Mouse (Mus musculus) liver, postnatal 0 days (tissue): Measurements from ENCODE around the gene Ubr4. TPM values are rescaled to one million over a fixed set of nuclear protein-coding genes. Genes with fewer than 3 reads are reported as not detected.

ENCODE experiments used
- ATAC-seq: fragments of 200-750 bp; cut with Nextera tagmentation; 2 replicates; pipeline ENCODE4 v1.8.0; 2017; ENCODE audit warnings: mild to moderate bottlenecking, moderate library complexity
- DNase-seq: peaks from one replicate; pipeline ENCODE4 v3.0.0-alpha.2; 2016
- H3K27ac ChIP-seq: fragments of 300-500 bp; sonication (generic); 2 replicates; pipeline ENCODE4 v1.5.1; 2014; ENCODE audit warnings: antibody characterized with exemption, moderate library complexity, mild to moderate bottlenecking, low read depth
- H3K27me3 ChIP-seq: fragments of 300-500 bp; sonication (generic); 2 replicates; pipeline ENCODE4 v1.6.1; 2014; ENCODE audit warnings: low read length, control low read depth, mixed read lengths; ENCODE audit not compliant: insufficient read depth
- H3K36me3 ChIP-seq: fragments of 300-500 bp; sonication (generic); replicated peaks from 2 replicates; pipeline ENCODE4 v1.6.1; 2014; ENCODE audit warnings: mild to moderate bottlenecking, control low read depth, low read length, moderate library complexity, mixed read lengths; ENCODE audit not compliant: insufficient read depth
- H3K4me1 ChIP-seq: fragments of 300-500 bp; sonication (generic); 2 replicates; pipeline ENCODE4 v1.6.1; 2014; ENCODE audit warnings: antibody characterized with exemption, mild to moderate bottlenecking, control low read depth; ENCODE audit not compliant: insufficient read depth
- H3K4me2 ChIP-seq: fragments of 300-500 bp; sonication (generic); 2 replicates; pipeline ENCODE4 v1.6.1; 2014; ENCODE audit warnings: low read depth, mild to moderate bottlenecking, low read length, moderate library complexity, mixed read lengths
- H3K4me3 ChIP-seq: fragments of 300-500 bp; sonication (generic); 2 replicates; pipeline ENCODE4 v1.5.1; 2014; ENCODE audit warnings: low read depth, low read length
- H3K9ac ChIP-seq: fragments of 300-500 bp; sonication (generic); replicated peaks from 2 replicates; pipeline ENCODE4 v1.6.1; 2014; ENCODE audit warnings: mild to moderate bottlenecking, moderate library complexity
- H3K9me3 ChIP-seq: fragments of 300-500 bp; sonication (generic); 2 replicates; pipeline ENCODE4 v1.6.1; 2016; ENCODE audit warnings: mild to moderate bottlenecking, control low read depth, low read length, mixed read lengths
- CTCF ChIP-seq: sonication (generic); IDR thresholded peaks from 2 replicates; pipeline ENCODE4 v1.5.1; 2016; ENCODE audit warnings: antibody characterized with exemption, low read depth
- EP300 ChIP-seq: IDR thresholded peaks from 2 replicates; pipeline ENCODE4 v1.6.1; 2016; ENCODE audit warnings: antibody characterized with exemption, low read depth, mild to moderate bottlenecking
- WGBS: fragments of 180-500 bp; shearing (Covaris S2); extraction: QIAGEN DNeasy Blood & Tissue Kit; methylation state at CpG from one replicate; pipeline ENCODE4 v1.1.7; 2014; ENCODE audit not compliant: insufficient replicate concordance; 5-methylcytosine and 5-hydroxymethylcytosine counted together
- polyA plus RNA-seq: library from polyadenylated mRNA; unstranded; fragments of >200 nt; fragmentation: Nextera tagmentation; extraction: Ambion mirVana; gene quantifications from 2 replicates; pipeline ENCODE4 v1.2.1, GENCODE M21; 2015

Gene Ubr4
- polyA plus RNA-seq, 1 experiment from 2014 or later: 24.7 TPM

DNA sequence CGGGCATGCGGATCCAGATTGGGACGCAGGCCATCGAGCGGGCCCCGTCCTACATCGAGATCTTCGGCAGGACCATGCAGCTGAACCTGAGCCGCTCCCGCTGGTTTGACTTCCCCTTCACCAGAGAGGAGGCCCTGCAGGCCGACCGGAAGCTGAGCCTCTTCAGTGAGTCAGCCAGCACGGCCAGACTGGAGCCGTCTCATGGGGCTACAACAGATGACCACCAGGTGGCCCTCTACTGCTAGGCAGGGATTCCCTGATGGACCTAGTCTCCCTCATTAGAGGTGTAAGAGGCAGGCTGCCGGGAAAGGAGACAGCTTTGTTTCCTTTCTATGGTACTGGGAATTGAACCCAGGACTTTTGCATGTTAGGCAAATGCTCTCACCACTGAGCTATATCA is 77.8 kb downstream of the Ubr4 start:
- no peak for TF ChIP-seq EP300
- TF ChIP-seq CTCF: peak; percentile 83
- no peaks in the 10 kb centered on the region for H3K4me1 ChIP-seq
- H3K4me3 ChIP-seq: no peak overlapping the region
- no peak overlapping the region for H3K27ac ChIP-seq
- peaks cover 95% of the 10 kb centered on the region for H3K36me3 ChIP-seq
- 43% methylated on average over 15 of the region's 15 CpGs for WGBS
- peak; percentile 81 for DNase-seq
- H3K27me3 ChIP-seq: no peaks in the 10 kb centered on the region
- ATAC-seq: peak; percentile 80
- H3K4me2 ChIP-seq: no peak overlapping the region
- no peak overlapping the region for H3K9ac ChIP-seq
- no peaks in the 10 kb centered on the region for H3K9me3 ChIP-seq

DNA sequence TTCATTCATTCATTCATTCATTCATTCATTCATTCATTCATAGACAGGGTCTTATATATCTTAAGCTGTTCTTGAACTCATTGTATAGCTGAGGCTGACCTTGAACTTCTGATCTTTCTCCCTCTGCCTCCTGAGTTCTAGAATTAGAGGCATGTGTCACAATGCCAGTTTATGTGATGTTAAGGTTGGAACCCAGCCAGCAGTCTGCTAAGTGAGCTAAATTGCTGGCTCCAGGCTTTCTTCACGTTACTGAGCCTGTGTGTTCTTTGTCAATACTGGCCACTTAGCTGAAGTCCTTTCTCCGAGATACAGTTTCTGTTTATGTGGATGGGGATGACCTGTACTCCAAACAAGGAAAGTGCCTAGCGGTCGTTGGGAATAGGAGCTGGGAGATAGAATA is 78.5 kb downstream of the Ubr4 start:
- WGBS: 86% methylated on average over 4 of the region's 4 CpGs

DNA sequence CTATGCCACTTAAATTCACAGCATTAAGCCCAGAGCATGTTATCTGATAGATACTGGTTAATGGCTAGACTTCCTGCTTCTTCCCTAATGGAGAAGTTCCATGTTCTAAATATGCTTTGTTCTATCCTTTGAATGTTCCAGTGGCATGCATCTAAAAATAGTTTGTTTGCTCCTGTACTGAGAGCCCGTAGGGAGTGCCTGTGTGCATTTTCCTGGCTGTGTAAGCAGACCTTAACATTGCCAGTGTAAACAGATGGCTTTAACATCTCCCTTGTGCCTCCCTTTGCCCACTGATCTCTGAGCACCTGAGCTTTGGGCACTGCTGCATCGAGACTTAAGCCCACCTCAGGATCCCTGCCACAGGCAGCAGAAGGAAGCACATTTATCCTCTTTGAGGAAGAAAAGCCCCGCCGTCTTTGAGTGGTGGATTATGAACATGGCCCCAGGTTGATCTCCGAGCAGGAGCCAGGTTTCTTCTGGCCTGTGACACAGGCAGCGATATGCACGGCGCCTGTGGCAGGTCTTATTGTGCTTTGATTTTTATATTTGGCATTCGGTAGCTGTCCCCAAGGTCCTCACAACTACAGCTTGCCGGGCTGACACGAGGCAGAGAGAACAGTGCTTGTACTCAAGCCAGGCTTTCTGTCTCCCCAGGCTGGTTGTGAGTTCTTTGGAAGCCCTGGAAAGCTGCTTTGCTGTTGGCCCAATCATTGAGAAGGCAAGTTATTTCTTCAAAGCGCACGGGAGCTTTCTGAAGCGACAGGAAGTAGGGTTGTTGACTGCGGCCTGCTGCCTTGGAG is 80.8 kb downstream of the Ubr4 start:
- no peak for DNase-seq
- Histone ChIP-seq H3K27ac (0 out of 2 replicates have a peak overlapping the region, but pooled peaks have one; percentile 16), H3K4me2 (no peak overlapping the region), H3K4me1 (no peaks in the 10 kb centered on the region), H3K9me3 (no peaks in the 10 kb centered on the region), H3K4me3 (no peak overlapping the region), H3K36me3 (peaks cover 96% of the 10 kb centered on the region), H3K9ac (no peak overlapping the region), H3K27me3 (no peaks in the 10 kb centered on the region)
- 82% methylated on average over 15 of the region's 15 CpGs for WGBS
- TF ChIP-seq EP300: no peak
- TF ChIP-seq CTCF: no peak
- peak; percentile 40 for ATAC-seq

More for the DNA sequence above, 78.5 kb downstream of the Ubr4 start:
- no peak for ATAC-seq
- Histone ChIP-seq H3K9ac (no peak overlapping the region), H3K27ac (no peak overlapping the region), H3K4me2 (no peak overlapping the region), H3K4me3 (no peak overlapping the region), H3K9me3 (no peaks in the 10 kb centered on the region), H3K36me3 (peaks cover 95% of the 10 kb centered on the region), H3K27me3 (no peaks in the 10 kb centered on the region), H3K4me1 (no peaks in the 10 kb centered on the region)
- TF ChIP-seq EP300 (no peak), CTCF (no peak)
- no peak for DNase-seq

DNA sequence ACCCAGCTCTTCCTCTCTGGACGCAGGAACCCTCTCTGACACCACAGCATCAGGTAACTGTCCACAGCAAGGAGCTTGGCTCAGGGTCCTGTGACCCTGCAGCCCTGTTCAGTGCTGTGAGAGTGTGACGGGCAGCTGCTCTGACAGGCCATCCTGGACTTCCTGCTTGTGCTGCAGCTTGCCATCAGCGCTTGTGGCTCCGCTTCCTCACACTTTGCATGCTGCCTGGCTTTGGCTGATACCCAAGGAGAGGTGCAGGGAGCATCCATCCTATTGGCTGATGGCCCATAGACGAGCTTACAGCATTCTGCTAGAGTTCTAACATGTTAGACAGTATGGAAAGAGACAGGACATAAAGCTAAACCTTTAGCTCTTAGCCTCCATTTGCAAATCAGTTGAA is 88.8 kb downstream of the Ubr4 start:
- Histone ChIP-seq H3K4me2 (no peak overlapping the region), H3K36me3 (peaks cover 98% of the 10 kb centered on the region), H3K4me1 (no peaks in the 10 kb centered on the region), H3K9ac (no peak overlapping the region), H3K27ac (no peak overlapping the region), H3K9me3 (no peaks in the 10 kb centered on the region), H3K4me3 (no peak overlapping the region), H3K27me3 (no peaks in the 10 kb centered on the region)
- DNase-seq (no peak), ATAC-seq (no peak)
- WGBS: 91% methylated on average over 5 of the region's 5 CpGs
- no peak for TF ChIP-seq CTCF
- TF ChIP-seq EP300: no peak

DNA sequence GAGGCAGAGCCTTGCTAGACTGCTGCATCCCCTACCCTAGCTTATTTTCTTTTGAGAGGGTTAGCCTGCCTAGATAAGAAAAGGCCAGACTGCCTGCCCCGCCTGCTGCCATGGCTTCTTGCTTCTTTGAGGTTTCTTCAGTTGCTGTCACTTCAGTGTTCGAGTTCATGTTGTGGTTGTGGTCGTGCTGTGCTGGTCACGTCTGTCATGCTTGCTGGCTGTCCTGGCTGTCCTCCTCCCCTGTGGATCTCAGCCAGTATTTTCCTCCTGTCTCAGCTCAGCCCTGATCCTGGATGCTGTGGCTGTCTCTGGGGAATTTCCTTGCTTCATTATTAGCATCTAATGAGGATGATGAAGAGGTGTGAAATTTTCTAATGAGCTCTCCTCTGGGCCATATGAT is 89.4 kb downstream of the Ubr4 start:
- ATAC-seq: no peak

DNA sequence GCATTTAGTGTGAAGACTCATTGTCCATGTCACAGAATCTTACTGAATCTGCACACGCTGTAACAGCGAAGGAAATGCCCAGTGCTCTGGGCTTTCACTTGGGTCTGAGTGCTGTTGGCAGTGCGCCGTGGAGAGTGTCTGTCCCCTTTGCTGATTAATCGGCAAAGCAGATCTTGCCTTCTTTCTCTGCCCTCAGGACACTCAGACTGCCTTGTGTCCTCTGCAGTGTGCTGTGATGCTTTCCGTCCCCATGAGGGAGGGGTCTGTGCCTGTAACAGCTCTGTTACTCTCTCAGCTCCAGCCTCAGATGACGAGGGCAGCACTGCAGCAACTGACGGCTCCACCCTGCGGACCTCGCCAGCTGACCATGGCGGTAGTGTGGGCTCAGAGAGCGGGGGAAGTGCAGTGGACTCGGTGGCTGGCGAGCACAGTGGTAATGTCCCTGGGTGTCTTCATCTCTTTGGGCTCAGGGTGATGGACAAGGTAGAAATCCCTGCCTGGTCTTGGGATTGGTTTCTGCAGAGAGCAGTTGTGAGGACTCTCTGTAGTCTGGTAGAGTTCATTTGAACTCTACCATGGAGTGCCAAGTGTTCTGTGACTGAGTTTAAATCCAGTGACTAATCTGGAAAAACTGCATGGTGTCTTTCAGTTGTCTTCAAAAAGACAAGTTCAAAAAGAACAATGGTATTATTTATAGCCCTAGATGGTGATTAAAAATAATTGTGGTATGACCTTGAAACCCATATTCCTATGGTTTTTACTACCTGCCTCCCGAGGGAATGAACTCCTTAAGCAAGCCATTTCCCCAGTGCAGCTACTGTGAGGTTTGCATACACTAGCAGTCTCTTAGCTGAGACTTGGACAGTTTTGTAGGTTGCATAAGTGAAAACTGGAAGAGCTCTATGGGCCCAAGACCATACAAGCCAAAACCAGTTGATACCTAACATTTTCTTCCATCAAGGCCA is 90.3 kb downstream of the Ubr4 start:
- H3K27ac ChIP-seq: no peak overlapping the region
- H3K4me3 ChIP-seq: no peak overlapping the region
- TF ChIP-seq EP300 (no peak), CTCF (no peak)
- H3K27me3 ChIP-seq: no peaks in the 10 kb centered on the region
- no peak overlapping the region for H3K9ac ChIP-seq
- H3K9me3 ChIP-seq: no peaks in the 10 kb centered on the region
- 89% methylated on average over 15 of the region's 15 CpGs for WGBS
- peaks cover 96% of the 10 kb centered on the region for H3K36me3 ChIP-seq
- ATAC-seq (no peak), DNase-seq (no peak)
- H3K4me2 ChIP-seq: no peak overlapping the region
- H3K4me1 ChIP-seq: no peaks in the 10 kb centered on the region

More for the DNA sequence above, 89.4 kb downstream of the Ubr4 start:
- no peak overlapping the region for H3K9ac ChIP-seq
- no peaks in the 10 kb centered on the region for H3K27me3 ChIP-seq
- WGBS: 77% methylated on average over 4 of the region's 4 CpGs
- no peak overlapping the region for H3K4me3 ChIP-seq
- DNase-seq: no peak
- peaks cover 98% of the 10 kb centered on the region for H3K36me3 ChIP-seq
- TF ChIP-seq CTCF (no peak), EP300 (no peak)
- no peak overlapping the region for H3K27ac ChIP-seq
- no peak overlapping the region for H3K4me2 ChIP-seq
- no peaks in the 10 kb centered on the region for H3K9me3 ChIP-seq
- no peaks in the 10 kb centered on the region for H3K4me1 ChIP-seq
